Mouse (Mus musculus): Measurements from ENCODE around the gene Msh5.
"Not testable (repeated sequence)": the region's sequence is repeated elsewhere in the genome, so short reads cannot be mapped to it uniquely, and the experiment has no call there.

The Msh5 gene

DNA sequence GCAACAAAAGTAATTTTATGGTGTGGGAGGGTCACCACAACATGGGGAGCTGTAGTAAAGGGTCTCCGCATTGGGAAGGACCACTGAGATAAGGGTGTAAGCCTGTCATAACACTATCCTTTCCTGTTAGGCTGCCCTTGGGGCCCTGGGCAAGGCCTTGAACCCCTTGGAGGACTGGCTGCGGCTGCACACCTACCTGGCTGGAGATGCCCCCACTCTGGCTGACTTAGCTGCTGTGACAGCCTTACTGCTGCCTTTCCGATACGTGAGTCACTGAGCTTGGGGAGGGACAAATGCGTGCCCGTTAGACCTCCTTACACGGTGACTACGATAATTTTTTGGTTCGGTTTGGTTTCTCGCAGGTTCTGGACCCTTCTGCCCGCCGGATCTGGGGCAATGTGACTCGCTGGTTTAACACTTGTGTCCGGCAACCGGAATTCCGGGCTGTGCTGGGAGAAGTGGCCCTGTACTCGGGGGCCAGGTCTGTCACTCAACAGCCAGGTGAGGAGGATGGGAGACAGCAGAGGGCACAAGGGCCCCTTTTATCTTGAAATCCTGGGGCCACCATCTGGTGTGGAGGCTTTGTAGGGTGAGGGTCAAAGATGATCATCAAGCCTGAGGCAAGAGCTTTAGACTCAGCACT is 42.3 kb downstream of the Msh5 start:
- in situ Hi-C loops (cut with MseI, MboI), result loop anchor here in 1 of 2 experiments (25.0 kb wide), 1 partner anchor 108 kb away; the partner anchor contains the start of genes Csnk2b, Gpank1, Ly6g5b and Ly6g5c

DNA sequence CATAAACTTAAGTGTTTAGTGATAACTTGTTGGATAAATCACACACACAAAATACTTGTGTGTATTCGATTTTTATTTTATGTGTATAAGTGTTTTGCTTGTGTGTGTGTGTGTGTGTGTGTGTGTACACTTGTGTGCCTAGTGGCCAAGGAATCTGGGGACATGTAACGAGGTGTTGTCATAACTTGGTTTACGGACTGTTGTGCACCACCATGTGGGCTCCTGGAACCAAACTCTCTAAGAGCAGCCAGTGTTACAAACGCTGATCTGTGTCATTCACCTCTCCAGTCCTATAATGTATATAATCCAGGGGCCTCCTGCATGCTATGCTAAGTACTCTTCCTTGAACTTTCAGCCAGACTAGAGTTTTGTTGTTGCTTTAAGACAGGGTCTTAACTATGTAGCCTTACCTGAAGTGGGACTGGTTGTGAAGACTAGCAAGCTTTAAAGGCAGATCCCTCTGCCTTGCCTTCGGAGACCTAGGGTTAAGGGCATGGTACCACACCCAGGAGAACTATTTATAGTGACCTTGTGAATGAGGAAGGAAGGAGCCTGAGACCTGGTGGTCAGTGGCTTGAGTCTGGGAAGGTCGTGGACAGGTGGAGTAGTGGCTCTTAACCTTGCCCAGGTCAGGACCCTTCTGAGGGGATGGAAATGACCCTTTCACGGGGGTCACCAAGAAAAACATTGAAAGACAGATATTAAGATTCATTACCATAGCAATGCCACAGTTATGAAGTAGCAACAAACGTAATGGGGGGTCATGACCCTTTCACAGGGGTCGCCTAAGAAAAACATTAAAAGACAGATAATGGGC is 43.3 kb downstream of the Msh5 start:
- in situ Hi-C loops (cut with MseI, MboI), result loop anchor here in 1 of 2 experiments (25.0 kb wide), 1 partner anchor 109 kb away; the partner anchor contains the start of genes Csnk2b, Gpank1, Ly6g5b and Ly6g5c

DNA sequence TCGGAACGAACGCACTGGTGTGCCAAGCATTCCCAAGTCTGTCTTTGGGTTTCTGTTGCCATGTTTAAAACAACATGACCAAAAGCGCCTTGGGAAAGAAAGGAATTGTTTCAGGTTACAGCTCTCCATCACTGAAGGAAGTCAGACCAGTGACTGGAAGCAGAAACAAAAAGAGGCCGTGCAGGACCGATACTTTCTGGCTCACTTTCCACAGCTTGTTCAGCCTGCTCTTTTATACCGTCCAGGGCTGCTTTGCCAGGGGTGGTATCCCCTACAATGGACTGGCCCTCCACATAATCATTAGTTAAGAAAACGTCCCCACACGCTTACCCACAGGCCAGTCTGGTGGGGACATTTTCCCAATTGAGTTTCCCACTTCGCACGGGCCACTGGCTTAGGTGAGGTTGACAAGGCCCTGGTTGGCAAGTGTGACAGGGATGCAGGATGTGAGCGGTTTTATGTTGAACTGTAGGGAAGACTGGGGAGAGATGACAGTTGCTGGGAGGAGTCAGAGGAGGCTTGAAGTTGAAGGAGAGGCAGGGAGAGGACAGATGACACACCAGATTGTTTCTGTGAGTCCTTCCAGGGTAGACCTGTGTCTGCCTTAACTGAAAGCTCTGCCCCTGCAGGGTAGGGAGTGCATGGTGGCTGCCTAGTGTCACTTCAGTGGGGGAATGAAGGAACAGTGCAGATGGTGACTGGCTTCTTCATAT is 44.2 kb downstream of the Msh5 start:
- in situ Hi-C loops (cut with MseI, MboI), result loop anchor here in 1 of 2 experiments (25.0 kb wide), 1 partner anchor 110 kb away; the partner anchor contains the start of genes Csnk2b, Gpank1, Ly6g5b and Ly6g5c

DNA sequence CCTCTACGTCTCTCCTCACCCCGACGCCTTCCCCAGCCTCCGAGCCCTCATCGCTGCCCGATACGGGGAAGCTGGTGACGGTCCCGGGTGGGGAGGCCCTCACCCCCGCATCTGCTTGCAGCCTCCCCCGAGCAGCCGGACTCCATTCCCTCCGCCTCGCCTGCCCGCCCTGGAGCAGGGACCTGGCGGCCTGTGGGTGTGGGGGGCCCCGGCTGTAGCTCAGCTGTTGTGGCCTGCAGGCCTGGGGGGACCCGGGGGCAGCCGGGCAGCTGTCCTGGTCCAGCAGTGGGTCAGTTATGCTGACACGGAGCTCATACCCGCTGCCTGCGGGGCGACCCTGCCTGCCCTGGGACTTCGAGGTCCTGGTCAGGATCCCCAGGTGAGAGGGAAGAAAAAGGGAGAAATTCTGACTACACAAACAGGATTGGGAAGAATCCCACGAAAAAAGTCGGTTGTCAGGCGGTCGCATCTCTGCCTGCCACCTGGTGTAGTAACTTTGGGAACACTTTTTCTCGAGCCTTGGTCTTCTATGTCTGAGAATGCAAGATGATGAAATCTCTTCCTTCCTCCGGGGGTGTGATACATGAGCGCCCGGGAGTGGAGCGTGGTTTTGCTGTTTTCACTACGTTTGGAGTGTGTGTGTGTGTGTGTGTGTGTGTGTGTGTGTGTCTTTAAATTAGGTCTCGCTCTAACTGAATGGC is 44.9 kb downstream of the Msh5 start:
- in situ Hi-C loops (cut with MseI, MboI), result loop anchor here in 1 of 2 experiments (25.0 kb wide), 1 partner anchor 111 kb away; the partner anchor contains the start of genes Csnk2b, Gpank1, Ly6g5b and Ly6g5c

DNA sequence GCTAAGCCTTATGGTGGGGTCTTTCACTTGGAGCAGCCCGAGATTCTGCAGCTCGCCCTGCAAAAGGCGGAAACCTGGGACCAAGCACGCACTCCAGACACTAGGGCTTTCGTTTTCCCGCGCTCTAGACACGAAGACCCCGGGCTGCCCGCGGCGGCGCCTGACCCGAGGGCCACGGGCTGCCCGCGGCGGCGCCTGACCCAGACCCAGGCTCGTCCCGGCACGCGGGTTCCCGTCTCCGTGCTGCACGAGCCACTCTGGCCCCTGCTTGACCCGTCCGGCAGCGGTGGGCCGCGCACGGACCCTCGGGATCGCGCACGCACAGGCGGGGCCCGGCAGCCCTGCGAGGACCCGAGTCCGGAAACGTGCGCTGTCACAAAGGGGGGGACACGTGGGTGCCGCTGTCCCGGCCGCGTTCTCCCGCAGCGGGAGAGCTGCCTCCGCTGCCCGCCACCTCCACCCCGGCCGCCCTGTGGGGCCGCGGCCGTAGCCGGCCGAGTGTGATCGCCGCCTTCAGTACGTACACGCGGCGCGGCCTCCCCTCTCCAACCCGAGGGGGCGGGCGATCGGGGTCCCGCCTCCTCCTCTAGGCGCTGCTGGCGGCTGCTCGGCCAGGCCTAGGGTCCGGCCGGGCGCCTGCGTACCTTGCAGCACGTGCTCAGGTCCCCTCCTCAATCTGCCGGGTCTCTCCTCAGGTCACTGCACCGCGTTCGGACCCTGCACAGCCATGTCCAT is 45.7 kb downstream of the Msh5 start, which contains the start of gene Vars:
Gene Vars (plus strand): TSS at position 271 of the 735 bp plus-strand sequence.
- in situ Hi-C loops (cut with MseI, MboI), result loop anchor here in 1 of 2 experiments (25.0 kb wide), 1 partner anchor 111 kb away; the partner anchor contains the start of genes Csnk2b, Gpank1, Ly6g5b and Ly6g5c

DNA sequence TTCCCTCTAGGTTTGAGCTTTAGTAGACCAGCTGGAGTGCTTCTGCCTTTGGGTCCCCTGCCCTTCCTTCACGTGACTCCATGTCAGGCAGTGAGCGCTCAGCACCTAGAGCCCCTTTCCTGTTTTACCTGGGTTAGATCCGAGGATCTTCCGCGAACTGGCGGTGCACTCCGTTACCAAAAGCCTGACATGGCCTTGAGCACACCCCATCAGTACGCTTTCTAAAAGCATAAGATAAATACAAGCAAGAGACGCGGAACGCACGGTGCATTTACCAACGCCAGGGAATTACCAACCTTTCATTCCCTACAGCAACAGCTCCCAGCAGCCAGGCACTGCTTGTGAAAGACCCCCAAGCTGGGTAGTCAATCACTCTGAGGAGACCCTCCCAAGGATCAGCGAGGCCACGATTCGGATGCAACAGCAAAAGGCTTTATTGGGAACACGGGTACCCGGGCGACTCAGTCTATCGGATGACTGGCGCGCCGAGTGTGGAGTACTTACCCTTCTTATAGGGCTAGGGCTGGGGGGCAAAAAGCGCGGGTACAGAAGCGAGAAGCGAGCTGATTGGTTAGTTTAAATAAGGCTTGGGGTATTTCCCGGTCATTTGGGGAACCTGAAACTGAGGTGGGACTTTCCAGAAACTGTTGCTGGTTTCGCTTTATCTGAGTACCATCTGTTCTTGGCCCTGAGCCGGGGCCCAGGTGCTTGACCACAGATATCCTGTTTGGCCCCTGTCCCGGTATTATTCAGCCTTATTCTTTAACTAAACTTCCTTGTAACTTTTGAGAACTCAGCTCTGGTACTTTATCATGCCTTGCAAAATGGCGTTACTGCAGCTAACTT is 46.5 kb downstream of the Msh5 start:
- in situ Hi-C loops (cut with MseI, MboI), result loop anchor here in 1 of 2 experiments (25.0 kb wide), 1 partner anchor 112 kb away; the partner anchor contains the start of genes Csnk2b, Gpank1, Ly6g5b and Ly6g5c

DNA sequence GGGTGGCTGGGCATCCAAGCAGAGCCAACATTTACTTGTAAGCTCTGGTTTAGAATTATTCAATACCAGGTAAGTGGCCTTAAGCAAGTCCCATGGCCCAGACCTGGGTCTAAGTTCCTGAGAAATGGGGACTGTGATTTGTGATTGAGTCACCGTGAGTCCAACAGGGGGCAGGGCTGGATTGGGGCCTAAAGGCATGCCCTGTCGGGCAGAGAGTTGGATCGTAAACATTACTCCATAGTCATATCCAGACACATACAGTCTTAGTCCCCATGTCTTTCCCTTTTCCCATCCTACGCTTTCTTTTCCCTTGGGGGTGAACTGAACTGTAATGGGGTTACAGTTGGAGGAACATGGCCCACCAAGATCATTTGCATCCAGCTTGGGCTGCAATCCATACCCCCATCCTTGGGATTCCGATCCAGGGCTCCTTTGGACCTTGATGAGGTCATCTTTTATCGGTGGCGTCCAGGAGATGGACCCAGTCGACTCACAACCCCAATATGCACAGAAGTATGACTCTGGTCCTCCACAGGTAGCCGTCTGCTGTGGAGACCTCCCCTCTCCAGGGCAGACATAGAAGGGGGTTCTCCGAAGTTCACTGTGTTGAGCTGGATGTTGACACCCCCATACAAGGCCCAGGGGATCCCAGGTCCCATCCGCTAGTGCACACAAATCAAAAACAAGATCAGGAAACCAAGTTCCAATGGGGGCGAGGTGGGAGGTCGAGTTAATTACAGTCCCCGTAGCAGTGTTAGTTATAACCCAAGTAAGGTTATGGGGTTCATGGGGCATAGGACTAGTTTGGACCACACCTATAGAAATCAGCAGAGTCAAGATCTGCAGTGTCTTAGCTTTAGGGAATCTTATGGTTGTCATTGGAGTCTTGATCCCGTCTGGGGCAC is 47.8 kb downstream of the Msh5 start:
- in situ Hi-C loops (cut with MseI, MboI), result no loop called here

DNA sequence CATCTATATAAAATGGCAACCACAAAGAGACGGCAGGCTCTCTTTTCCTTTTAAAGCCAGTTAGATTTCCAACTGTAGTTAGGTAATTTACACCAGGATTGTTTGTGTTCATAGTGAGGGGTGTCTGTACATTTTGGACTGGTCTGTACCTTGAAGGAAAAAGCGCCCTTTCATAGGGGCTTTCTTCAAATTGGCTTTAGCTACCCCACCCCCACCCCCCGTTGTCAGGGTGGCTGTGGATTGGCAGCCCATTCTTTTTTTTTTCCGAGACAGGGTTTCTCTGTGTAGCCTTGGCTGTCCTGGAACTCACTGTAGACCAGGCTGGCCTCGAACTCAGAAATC is 49.4 kb downstream of the Msh5 start:
- in situ Hi-C loops (cut with MseI, MboI), result no loop called here

DNA sequence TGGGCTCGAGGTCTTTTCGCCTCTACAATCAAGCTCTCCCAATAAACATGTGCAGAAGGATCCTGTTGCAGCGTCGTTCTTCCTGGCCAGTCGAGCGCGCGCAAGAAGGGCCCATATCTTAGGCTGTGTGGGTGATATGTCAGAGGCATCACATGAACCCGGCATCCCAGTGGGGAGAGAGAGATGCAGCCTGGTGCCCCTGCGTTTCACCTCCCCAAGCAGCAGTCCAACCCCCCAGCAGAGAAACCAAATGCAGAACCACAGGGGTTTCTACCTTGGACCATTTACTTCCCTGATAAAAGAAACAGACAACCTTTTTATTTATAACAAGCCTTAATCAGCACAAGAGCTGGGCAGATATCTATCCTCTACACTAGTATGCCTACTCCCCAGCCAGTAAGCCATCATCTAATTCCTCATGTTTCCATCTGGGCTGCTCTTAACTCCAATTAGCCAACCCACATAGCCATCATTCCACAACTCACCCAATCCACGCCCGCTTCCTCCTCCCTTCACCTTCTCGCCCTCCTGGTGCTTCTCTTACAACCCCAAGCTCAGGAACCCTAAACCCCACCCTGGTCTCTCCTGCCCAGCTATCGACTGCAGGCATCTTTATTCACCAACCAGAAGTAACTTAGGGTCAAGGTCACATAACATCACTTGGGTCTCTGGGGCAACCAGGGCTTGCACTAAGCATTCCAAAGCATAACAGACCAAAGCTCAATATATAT is 50.0 kb downstream of the Msh5 start:
- in situ Hi-C loops (cut with MseI, MboI), result no loop called here

DNA sequence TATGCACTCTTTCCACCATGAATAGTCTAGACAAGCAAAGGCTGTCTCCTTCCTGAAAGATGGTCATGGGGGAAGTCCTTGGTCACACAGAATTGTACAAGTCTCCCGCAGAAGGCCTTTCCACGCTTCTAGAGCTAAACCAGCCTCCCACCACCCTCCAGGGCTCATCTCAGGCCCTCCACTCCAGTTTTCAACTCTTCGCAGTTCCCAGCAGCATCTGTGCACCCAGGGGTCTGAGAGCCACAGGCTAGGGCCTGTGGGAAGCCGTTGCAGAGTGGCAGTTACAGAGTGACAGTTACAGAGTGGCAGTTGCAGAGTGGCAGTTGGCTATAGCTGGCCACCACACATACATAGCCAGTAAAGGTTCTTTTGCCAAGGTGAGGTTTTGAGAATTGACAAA is 50.6 kb downstream of the Msh5 start:
- in situ Hi-C loops (cut with MseI, MboI), result not testable (repeated sequence)

DNA sequence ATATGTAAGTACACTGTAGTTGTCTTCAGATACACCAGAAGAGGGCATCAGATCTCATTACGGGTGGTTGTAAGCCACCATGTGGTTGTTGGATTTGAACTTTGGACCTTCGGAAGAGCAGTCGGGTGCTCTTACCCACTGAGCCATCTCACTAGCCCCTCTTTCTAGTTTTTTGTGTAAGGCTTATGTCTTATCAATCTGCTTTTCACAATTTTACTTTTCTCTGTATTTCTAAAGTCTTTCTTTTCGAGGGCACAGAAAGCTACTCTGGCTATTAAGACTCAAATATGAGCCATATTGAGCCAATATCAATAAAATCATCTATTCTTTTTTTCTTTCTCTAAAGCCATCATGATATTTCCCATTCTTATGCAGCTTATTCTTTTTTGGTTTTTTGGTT is 51.4 kb downstream of the Msh5 start:
- in situ Hi-C loops (cut with MseI, MboI), result not testable (repeated sequence)

DNA sequence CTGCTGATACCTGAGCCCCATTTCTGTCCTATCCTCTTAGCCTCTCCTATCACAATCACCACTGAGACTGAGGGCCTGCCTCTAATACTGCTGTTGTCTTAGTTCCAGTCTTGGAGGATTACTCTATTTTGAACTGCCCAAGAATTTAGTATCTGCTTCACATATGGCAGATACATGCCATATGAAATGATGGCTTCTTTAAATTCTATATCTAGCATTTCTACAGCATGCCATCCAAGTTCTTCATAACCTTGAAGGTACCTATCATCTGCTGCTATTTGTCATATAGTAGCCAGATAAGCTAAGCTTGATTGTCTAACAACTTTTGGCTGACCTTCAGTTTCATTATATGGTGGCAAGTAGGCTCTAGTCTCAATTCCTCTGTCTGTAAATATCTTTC is 51.8 kb downstream of the Msh5 start:
- in situ Hi-C loops (cut with MseI, MboI), result no loop called here

DNA sequence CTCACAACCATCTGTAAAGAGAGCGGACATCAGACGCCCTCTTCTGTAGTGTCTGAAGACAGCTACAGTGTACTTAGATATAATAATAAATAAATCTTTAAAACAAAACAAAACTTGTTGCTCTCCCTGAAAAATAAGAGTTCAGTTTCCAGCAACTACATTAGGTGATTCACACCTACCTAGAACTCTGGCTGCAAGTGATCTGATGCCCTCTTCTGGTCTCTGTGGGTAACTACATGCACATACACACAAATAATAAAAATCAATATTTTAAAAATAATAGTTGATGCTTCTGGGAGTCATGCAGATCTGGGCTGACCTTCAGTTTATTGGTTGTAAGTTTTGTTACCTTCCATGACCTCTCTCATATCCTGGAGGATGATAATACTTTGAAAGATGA is 62.3 kb downstream of the Msh5 start:
- in situ Hi-C loops (cut with MseI, MboI), result no loop called here

DNA sequence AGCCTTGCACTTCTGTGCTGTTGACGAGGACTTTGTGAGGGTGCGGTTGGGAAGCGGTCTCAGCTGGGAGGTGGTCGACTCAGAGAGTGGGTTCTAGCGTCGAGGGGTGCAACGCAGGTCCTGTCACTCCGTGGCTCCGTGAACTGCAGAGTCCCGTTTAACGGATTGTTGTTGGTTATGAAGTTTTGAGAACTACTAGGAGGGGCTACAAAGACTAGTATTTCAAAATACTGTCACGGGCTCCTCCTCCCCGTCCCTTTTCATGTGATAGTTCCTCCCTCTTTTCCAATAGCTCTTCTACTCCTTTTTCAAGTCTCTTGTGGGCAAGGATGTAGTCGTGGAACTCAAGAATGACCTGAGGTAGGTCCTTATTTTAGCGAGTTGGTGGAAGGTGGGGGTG is 64.2 kb downstream of the Msh5 start:
- in situ Hi-C loops (cut with MseI, MboI), result no loop called here

DNA sequence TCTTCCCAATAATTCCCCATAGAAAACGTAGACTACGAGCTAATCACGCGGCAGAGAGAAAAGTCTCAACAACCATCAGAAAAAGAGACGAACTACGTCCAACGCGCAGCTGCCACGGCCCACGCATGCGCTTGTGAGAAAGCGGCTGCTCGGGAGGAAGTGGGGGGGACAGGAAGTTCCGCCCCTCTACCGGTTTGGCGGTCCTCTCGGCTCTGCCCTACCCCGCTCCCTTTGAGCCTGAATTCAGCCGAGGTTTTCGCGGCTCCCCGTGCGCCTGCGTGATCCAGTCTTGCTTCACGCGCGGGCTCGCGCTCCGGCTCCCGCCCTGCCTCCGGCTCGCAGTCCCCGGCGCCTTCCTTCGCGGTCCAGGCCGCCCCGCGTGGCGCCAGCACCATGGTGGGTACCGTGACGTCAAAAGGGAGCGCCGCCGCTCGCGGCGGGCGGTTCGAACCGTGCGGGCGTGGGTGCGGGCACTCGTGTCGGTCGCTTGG is 64.8 kb downstream of the Msh5 start, which contains the start of gene Lsm2:
Gene Lsm2 (plus strand): TSS at position 173 of the 491 bp plus-strand sequence.
- in situ Hi-C loops (cut with MseI, MboI), result no loop called here

DNA sequence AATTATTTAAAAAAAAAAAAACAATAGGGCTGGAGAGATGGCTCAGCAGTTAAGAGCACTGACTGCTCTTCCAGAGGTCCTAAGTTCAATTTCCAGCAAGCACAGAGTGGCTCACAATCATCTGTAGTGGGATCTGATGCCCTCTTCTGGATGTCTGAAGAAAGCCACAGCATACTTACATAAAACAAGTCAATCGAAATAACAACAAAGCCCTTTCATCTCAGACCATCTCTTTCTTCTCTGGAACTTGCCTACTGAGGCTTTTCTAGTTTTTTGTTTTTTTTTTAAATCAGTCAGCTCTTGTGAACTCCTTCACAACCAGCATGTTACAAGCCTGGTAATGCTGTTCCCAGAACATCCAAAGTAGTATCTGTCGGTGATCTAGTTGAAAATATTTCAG is 65.9 kb downstream of the Msh5 start:
- in situ Hi-C loops (cut with MseI, MboI), result no loop called here

DNA sequence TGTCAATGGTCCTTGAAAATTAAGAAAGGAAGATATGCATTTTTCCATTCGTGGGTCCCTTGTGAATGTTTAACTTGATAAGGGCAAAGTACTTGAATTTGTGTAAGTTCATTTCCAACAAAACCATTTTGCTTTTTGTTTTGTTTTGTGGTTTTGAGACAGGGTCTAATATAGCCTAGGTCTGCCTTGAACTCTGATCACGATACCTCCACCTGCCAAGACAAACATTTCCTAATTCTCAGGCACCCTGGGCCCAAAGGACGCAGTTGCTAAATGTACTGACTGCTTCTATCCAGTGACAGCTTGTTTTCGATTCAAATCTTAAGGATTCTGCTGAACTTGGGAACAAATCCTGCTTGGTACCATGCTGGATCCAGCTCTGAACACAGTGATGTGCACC is 66.9 kb downstream of the Msh5 start:
- in situ Hi-C loops (cut with MseI, MboI), result no loop called here
